Mouse (Mus musculus) T-helper 17 cell (primary cell): ENCODE measurements around the gene Casq2.
"Not testable (repeated sequence)": the region's sequence is repeated elsewhere in the genome, so short reads cannot be mapped to it uniquely, and the experiment has no call there.

Source experiments
- in situ Hi-C, 2 experiments: fragments of 300-600 bp; cut with MboI, MseI; formaldehyde crosslinking; loops; 1 replicate in 1 of 2; 2 replicates in 1 of 2; pipeline ENCODE4 v1.15.1; 2025; ENCODE audit warnings: high pct_unique_total_duplicates in 2 of 2

Casq2 gene

DNA sequence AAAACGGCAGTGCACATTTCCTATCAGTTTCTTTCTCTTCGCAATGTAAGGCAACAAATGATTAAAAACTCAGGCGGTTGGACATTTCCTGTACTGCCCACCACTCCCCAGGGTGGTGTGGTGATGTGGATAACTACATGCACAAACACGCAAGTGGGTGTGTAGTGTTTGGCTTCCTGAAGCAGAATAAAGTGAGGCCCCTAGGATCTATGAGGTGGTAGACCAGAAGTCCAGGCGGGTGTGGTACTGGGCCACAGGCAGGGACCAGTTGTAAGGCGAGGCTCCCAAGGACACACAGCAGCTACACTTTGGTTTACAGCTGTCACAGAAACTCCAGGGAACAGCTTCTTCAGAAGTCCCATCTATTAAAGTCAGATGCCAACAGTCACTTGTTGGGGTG, 71.4 kb downstream of the Casq2 start:
- in situ Hi-C loops: no loop called here

DNA sequence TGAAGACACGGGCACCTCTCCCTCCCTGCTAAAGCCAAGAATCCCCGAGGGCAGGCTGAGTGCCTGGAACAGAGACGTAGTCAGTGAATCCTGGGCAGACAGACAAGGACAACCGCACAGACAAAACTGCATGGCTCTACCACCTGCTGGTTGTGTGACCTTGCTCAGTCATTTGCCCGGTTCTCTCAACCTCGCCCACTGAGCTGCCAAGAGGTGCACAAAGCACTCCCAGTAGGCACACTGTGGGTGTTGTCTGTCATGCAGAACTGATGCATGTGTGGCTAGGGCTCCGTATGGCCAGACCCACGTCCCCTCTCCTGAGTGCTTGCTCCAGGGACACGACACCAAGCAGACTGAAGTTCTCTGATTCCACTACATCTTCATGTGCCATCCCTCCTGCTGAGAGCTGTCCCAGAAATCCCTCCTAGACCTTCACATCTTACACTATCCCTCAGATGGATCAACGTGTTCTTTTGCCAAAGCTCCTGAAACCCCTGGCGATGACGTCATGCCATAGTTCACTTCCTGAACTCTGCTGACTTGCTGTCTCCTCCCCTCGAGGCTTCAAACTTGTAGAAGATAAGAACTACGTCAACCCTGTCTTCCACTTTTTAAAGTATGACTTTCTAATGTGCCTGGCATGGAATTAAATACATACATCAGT, 72.7 kb downstream of the Casq2 start:
- in situ Hi-C loops: no loop called here

DNA sequence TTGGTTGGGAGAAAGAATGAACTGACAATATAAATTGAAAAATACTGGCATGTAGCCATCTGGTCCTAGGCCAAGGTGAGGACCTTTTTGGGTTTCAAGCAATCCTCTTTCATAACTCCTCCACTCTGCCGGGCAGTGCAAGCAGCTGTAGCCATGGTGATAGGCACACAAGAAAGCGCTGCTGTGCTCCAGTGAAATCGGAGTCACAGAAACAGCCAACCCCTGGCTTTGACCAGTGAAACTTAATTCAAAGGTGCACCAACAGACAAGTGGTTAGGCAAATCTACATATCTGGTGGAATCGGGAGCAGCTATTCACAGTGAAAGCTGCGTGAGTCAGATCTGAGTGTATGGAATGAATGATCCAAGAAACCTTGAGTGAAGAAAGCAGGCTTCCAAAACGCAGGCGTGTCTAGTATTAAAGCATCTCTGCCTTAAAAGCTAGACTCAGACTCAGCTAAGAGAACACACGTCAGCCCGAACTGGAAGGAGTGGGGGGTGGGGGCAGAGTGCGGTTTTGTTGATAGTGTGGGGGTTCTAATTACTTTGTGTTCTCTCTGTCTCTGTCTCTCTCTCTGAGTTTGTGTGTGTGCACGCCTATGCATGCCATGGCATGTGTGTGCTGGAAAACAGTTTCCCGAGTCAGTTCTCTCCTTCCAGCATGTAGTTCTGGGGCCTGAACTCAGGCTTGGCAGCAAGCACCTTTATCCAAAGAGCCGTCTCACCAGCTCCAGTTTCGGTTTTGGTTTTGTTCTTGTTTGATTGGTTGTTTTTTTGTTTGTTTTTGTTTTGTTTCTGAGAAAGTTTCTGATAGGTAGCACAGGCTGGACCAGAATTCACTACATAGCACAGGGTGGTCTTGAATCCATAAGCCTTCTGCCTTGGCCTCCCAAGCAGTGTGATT, 73.5 kb downstream of the Casq2 start:
- in situ Hi-C loops: no loop called here

DNA sequence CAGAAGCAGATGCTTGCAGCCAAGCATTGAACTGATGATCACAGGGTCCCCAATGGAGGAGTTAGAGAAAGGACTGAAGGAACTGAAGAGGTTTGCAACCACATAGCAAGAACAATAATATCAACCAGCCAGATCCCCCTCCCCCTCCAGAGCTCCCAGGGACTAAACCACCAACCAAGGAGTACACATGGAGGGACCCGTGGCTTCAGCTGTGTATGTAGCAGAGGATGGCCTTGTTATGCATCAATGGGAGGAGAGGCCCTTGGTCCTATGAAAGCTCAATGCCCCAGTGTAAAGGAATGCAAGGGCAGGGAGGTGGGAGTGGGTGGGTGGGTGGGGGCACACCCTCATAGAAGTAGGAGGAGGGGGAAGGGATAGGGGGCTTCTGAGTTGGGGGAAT, 77.6 kb downstream of the Casq2 start:
- in situ Hi-C loops: not testable (repeated sequence)

DNA sequence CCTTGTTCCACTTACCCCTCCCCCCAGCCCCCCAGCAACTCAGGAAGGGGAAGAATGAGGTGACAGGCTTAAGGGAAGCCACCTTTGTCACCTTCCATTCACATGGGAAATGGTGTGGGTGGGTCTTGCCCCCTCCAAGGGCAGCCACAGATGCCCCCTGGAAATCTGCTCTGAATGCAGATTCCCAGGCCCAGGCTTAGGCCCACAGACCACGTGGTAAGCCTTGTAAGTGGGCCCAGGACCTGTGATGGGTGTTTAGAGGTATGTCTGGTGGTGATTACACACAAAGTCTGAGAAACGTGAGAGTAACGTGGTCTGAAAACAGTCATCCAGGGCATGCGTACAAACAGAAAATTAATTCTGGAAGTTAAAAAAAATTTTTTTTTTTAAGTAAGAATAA, 78.7 kb downstream of the Casq2 start:
- in situ Hi-C loops: no loop called here

DNA sequence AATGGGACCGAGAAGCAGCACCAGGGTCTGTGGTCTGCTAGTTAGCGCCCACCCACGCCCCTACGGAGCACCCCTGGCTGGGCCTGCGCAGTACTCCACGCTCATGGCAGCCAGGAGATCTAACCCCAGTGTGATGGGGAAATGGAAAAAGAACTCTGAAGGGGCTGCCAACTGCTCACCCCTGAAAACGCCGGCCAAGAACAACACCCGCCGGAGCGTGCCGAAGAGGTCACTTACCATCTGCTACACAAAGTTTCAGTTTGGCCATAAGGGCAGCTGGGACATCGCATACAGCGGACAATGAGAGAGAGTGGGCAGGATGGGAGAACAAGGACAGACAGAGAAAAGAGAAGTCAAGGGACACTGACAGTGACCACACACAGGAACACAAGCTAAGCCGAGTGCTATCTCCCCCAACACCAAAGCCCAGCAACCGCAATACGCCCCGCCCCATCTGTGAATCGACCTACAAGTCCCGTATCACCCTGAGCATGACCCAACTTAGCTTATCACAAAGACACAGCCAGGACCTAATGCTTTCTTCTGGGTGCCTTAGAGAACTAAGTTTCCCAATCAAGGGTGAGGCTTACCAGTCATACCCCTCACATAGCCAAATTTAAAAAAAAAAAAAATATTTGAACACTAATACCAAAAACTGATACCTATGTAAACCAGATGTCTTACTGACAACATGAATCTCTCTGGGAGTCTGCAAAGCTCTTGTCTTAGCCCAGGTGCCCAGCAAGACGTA, 79.5 kb downstream of the Casq2 start:
- in situ Hi-C loops: no loop called here

DNA sequence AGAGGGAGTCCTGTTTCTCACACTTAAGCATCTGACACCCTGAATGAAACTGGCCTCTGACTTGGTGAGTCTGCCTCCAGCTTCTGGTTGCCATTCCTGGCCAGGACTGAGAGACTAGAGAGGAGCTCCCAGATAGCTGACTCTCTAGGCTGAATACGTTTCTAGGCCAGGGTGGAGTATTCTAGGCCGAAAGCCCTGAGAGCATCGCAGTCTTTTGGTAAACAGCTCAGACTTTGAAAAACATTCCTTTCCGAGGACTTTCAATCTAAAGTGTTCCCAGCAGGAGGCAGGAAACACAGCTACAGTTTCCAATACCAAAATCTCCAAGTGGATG, 80.0 kb downstream of the Casq2 start:
- in situ Hi-C loops: no loop called here

DNA sequence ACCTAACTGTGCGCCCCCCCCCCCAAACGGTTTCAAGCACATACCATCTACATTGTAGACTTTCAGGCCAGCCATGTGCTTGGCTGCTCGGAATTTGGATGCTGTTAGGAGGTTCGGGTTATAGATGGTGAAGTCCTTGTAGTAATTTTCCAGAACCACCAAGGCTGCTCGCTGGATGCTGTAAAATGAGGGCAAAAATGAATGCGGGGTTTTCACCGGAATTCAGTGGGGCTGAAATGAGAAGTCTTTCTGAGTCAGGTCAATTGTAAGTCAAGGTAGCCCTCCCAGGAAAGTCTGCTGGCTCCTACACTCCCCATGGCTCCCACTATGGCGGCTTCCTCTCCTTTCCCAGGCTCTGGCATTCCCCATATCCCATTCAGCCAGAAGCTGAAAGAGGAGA, 80.6 kb downstream of the Casq2 start:
- in situ Hi-C loops: no loop called here

DNA sequence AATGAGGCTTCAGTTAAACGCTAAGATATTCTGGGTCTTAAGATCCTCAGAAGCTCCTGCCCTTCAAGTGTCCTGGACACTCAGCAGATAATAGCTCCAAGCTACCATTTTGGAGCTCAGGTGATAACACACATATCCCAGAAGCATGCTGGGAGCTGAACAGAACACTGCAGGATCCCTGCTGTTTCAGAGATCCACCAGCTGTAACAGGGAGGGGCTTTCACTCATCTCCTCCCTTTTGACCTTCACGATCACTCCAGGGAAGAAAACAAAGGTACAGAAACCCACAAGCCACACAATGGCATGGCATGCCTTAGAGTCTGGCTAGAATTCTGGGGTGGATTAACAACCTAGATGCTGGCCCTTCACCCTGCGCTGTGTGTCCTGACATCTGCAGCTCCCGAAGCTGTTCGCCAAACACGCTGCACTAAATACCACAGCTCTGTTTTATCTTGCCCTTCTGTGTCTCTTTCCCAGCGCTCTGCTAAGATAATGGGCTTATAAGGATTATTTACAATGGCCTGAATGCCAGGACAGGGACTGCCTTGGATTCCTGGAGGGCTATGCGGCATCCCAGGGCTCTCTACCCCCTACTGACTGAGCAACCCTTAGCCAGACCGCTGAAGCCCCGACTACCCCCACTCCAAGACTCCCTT, 81.5 kb downstream of the Casq2 start:
- in situ Hi-C loops: no loop called here

DNA sequence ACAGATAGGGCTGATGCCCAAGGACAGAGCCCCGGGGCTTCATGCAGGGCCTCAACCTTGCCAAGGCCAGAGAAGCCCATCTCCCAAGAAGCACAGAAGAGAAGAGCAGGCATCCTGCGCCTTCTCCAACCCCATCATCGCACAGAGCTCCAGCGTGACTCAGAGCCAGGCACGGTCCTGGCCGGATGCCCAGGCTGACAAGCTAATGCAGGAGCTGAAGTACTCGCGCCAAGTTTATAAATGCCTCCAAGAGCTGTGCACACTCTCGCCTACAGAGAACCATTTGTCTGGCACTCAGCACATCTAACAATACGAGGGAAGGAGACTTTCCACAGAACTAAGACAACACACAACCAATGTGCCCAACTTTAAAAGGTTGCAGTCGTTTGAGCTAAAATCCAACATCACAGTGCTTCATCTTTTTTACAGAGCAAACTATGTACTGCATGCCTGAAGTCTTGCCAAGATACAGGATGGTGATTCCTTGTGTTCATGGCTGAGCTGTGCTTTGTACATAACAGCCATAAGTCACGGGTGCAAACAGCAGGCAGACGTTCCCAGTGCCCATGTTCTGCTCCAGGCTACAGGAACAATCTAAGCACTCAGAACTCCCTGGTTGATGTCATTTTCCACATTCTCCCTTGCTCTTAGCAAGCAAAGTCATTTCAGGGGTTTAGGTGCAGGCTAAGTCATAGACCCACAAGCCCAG, 83.1 kb downstream of the Casq2 start:
- in situ Hi-C loops: no loop called here

DNA sequence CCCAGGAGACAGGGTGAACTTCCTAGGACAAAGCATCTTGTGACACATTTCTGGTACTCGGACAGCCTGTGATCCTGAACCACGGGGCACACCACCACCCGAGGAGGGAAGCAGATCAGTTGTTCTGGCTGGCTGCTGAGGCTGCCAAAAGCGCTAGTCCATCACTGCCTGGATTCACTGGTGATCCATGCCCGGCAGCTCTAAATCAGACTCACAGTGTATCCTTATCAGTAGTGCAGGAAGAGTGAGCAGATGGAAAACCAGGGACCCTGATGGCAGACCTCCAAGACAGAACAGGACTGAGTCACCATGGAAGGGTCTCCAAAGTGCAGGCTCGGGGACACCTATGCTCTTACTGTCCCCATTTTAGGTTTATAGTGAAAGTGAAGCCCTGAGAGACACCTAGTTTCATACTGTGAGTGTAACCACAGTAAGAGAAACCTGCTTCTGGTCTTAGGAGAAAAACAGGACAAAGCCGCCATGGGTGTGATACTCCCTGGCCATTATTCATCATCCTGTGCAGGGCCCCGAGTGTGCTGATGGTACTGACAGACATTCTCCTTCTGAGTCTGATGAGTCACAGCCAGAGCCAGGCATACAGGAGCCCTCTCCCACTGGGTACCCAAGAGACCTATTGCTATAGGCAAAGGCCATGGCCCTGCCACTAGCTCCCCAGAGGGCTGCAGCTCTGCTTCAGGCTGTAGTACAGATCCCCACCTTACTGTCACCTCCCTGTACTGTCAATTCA, 88.1 kb downstream of the Casq2 start:
- in situ Hi-C loops: no loop called here

DNA sequence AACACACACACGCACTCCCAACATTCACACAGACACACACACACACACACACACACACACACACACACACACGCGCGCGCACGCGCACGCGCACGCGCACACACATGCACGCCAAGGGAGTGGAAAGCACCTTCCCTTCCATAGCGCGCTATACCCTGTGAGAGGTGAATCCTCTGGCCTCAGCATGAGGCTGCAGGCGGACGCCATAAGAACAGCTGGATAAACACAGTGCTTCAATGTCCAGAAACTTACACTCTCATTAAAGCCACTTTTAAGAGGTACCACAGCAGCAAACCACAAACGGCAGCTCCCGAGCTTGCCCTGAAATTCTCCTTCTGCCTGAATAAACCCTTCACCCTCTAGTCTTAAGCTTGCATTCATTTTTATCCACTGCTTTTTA, 89.5 kb downstream of the Casq2 start:
- in situ Hi-C loops: loop anchor here in 1 of 2 experiments (25.0 kb wide), 1 partner anchor 1563 kb away; no protein-coding TSS in a partner anchor

DNA sequence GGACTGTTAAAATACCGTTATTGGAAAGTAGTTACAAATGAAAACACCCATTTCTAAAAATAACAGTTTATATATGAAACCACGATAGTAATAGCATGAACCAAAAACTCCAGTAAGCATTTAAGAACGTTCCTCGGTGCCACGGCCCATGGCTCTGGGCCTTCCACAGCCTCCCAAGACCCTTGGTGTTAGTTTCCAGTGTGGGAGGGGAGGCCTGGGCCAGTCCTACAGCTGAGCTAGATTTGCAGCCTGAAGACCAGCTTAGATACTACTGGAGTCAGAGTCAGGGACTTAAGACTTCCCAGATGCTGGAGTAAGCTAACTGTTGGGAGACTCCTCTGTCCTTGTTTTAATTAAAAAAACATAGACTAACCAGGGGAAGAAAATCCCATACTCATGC, 89.9 kb downstream of the Casq2 start:
- in situ Hi-C loops: loop anchor here in 1 of 2 experiments (25.0 kb wide), 1 partner anchor 1564 kb away; no protein-coding TSS in a partner anchor

DNA sequence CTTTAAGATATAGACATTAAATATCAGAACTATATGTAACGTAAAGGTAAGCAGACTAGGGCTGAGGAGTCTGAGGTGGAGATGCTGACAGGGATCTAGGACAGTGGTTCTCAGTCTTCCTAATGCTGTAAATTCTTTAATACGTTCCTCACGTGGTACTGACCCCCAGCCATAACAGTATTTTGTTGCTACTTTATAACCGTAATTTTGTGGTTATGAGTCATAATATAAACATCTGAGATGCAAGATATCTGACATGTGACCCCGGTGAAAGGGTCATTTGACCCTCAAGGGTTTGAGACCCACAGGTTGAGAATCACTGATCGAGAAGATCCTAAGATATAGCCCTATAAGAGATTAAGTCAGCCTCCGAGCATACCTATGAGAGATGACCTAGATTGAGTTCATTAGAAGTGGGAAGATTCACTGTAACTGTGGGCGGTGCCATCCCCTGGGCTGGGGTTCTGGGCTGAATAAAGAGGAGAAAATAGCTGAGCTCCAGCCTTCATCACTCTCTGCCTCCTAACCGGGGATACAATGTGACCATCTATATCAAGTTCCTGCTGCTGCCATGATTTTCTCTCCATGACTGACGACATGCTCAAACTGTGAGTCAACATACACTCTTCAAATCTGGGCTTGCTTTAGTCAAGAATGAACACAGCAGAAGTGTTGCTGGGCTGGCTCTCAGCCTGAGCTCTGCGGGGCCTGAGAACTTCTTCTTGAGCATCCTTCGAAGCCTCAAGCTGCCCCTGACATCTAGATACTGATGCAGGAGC, 91.8 kb downstream of the Casq2 start:
- in situ Hi-C loops: loop anchor here in 1 of 2 experiments (25.0 kb wide), 1 partner anchor 1566 kb away; no protein-coding TSS in a partner anchor

DNA sequence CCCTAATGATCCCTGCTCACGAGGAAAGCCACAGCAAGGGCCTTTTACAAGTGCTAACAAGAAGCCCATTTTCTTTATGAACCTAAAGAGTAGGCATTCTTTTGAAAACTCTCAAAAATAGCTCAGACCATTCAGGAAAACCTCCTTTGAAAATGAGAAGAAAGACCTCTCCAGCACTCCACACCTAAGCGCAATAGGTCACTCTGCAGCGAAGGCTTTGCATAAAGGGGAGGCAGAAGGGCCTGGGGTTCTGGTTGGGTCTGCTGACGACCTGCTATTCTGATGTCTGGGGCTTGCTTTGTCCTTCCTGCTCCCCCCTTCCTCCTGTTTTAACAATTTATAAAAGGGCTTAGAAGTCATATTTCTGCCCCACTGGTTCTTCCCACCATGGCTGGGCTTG, 93.7 kb downstream of the Casq2 start:
- in situ Hi-C loops: loop anchor here in 1 of 2 experiments (25.0 kb wide), 1 partner anchor 1568 kb away; no protein-coding TSS in a partner anchor

DNA sequence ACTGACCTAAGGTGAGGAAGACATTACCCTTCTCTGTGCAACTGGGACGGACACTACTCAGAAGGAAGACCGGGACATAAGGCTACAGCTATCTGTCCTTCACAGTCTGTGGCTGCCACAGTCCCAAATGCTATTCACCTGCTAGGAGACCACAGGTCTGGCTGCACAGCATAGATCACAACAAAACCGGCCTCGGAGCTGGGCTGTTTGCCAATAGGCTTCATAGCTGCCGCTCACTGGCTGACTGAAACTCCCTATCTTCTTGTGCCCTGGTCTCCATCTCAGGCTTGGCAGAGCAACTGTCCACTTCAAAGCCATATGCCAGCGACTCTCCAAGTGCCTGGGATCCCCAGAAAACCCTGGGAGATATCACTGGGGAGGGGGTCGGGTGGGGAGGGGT, 94.5 kb downstream of the Casq2 start:
- in situ Hi-C loops: loop anchor here in 1 of 2 experiments (25.0 kb wide), 1 partner anchor 1568 kb away; no protein-coding TSS in a partner anchor

DNA sequence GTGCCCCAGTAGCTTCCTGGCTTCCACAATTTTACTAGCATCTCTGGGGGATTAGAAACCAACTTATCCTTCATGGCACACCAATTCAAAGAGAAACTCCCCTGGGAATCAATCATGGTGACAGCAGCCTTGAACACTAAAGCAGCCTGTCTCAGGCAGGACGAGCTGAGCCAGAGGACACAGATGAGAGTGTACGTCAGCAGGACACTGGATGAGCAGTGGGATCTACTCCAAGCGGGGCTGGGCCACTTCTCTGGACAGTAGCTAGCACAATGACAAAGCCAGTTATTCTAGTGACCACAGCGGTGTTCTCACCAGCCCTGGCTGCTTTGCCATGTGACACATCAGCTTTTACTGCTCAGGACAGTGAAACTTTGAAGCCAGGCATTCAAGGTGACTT, 95.0 kb downstream of the Casq2 start:
- in situ Hi-C loops: loop anchor here in 1 of 2 experiments (25.0 kb wide), 1 partner anchor 1569 kb away; no protein-coding TSS in a partner anchor

DNA sequence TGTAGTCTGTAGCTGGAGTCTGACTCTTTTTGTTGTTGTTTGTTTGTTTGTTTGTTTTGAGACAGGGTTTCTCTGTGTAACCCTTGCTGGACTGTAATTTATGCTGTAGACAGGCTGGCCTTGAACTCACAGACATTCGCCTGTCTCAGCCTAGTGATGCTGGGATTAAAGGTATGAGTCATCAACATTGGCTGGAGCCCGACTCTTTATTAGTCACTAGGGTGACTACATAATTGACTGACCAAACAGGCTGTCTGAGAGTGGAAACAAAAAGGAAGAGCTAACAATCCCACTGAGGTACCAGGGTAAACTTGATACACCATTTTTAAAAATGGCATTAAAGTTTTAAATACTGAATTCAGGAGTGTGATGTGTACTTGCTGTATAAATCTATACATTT, 96.4 kb downstream of the Casq2 start:
- in situ Hi-C loops: loop anchor here in 1 of 2 experiments (25.0 kb wide), 1 partner anchor 1570 kb away; no protein-coding TSS in a partner anchor

DNA sequence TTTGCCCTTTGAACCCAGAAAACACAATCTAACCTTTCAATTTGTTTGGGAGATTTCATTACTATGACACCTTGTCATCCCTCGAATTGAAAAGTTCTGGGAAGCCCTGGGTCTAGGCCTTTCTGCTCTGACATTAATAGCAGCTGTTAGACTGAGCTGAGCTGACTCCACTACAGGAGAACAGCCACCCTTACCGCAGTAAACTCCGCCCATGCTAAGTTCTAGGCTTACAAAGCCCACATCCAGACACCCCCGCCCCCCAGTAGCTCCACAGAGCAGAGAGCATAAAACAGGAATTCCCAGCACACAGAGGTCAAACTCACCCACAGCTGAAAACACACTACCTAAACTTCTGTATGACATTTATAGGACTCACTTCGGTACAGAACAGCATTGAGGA, 98.5 kb downstream of the Casq2 start:
- in situ Hi-C loops: loop anchor here in 1 of 2 experiments (25.0 kb wide), 1 partner anchor 1572 kb away; no protein-coding TSS in a partner anchor
